Mouse (Mus musculus): ENCODE measurements around the gene Ttll12. TPM values are rescaled to one million over a fixed set of nuclear protein-coding genes. Genes with fewer than 3 reads are reported as not detected.

The Ttll12 gene
- polyA plus RNA-seq, 1 experiment from 2014 or later, result 40.3 TPM

- H3K4me1 ChIP-seq (ENCODE audit: control insufficient read depth, insufficient read depth, low read length), result peaks cover 11% of the 10 kb centered on the region
- 2% methylated on average over 27 of the region's 27 CpGs for WGBS
- peak overlapping the region; percentile 99 for H3K4me2 ChIP-seq (replicated peaks; ENCODE audit: low read depth, low read length)
- peak overlapping the region; percentile 51 for H3K4me3 ChIP-seq (ENCODE audit: low read depth, low read length)
- peak overlapping the region; percentile 50 for H3K9ac ChIP-seq (replicated peaks; ENCODE audit: low read depth, low read length)
- H3K36me3 ChIP-seq (ENCODE audit: control insufficient read depth, insufficient read depth, low read length), result no peaks in the 10 kb centered on the region
- H3K27me3 ChIP-seq (ENCODE audit: control insufficient read depth, insufficient read depth, low read length), result no peaks in the 10 kb centered on the region
- no peaks in the 10 kb centered on the region for H3K9me3 ChIP-seq (ENCODE audit: control insufficient read depth, low read depth, low read length)
- H3K27ac ChIP-seq (ENCODE audit: low read length), result peak overlapping the region; percentile 33; the same call in 1 of the 2 replicates
- ATAC-seq (ENCODE audit: insufficient number of reproducible peaks, insufficient read depth, low FRiP score, low read depth), result peak; percentile 43; the same call in 1 of the 2 replicates
These were observed 30.9 kb downstream of the Ttll12 start for GRCm38 (mm10) chr15:83563857-83564651.

GRCm38 (mm10) chr15:83563327-83563856 lies 31.6 kb downstream of the Ttll12 start, which contains the start of the genes Tspo and Mcat:
Tspo (plus strand) TSS chr15:83563592.
Mcat (minus strand) TSS chr15:83563787.
- peaks cover 11% of the 10 kb centered on the region for H3K4me1 ChIP-seq (ENCODE audit: control insufficient read depth, insufficient read depth, low read length)
- WGBS, result under 1% methylated on average over 28 of the region's 28 CpGs
- H3K27me3 ChIP-seq (ENCODE audit: control insufficient read depth, insufficient read depth, low read length), result no peaks in the 10 kb centered on the region

GRCm38 (mm10) chr15:83562626-83563270 lies 32.2 kb downstream of the Ttll12 start:
- H3K4me1 ChIP-seq (ENCODE audit: control insufficient read depth, insufficient read depth, low read length), result peaks cover 11% of the 10 kb centered on the region
- ATAC-seq (ENCODE audit: insufficient number of reproducible peaks, insufficient read depth, low FRiP score, low read depth), result peak; percentile 62; the same call in 1 of the 2 replicates
- H3K9me3 ChIP-seq (ENCODE audit: control insufficient read depth, low read depth, low read length), result no peaks in the 10 kb centered on the region
- H3K27ac ChIP-seq (ENCODE audit: low read length), result no peak overlapping the region
- H3K4me2 ChIP-seq (replicated peaks; ENCODE audit: low read depth, low read length), result peak overlapping the region; percentile 99
- peak overlapping the region; percentile 51; the same call in 1 of the 2 replicates for H3K4me3 ChIP-seq (ENCODE audit: low read depth, low read length)
- 37% methylated on average over 15 of the region's 15 CpGs for WGBS
- no peak overlapping the region for H3K9ac ChIP-seq (replicated peaks; ENCODE audit: low read depth, low read length)
- no peaks in the 10 kb centered on the region for H3K36me3 ChIP-seq (ENCODE audit: control insufficient read depth, insufficient read depth, low read length)
- H3K27me3 ChIP-seq (ENCODE audit: control insufficient read depth, insufficient read depth, low read length), result no peaks in the 10 kb centered on the region

More at GRCm38 (mm10) chr15:83563327-83563856, 31.6 kb downstream of the Ttll12 start, which contains the start of the genes Tspo and Mcat:
- Histone ChIP-seq H3K9me3 (ENCODE audit: control insufficient read depth, low read depth, low read length) (no peaks in the 10 kb centered on the region), H3K9ac (replicated peaks; ENCODE audit: low read depth, low read length) (peak within 1 kb of the TSS; percentile 50), H3K27ac (ENCODE audit: low read length) (peak within 1 kb of the TSS; percentile 33; the same call in 1 of the 2 replicates), H3K4me3 (ENCODE audit: low read depth, low read length) (peak within 1 kb of the TSS; percentile 51), H3K4me2 (replicated peaks; ENCODE audit: low read depth, low read length) (peak within 1 kb of the TSS; percentile 99), H3K36me3 (ENCODE audit: control insufficient read depth, insufficient read depth, low read length) (no peaks in the 10 kb centered on the region)
- peak; percentile 73 for ATAC-seq (ENCODE audit: insufficient number of reproducible peaks, insufficient read depth, low FRiP score, low read depth)

- H3K4me1 ChIP-seq (ENCODE audit: control insufficient read depth, insufficient read depth, low read length), result peaks cover 11% of the 10 kb centered on the region
These were observed 33.9 kb downstream of the Ttll12 start for GRCm38 (mm10) chr15:83560941-83561477.

GRCm38 (mm10) chr15:83555161-83555974 lies 39.6 kb downstream of the Ttll12 start:
- H3K27me3 ChIP-seq (ENCODE audit: control insufficient read depth, insufficient read depth, low read length), result no peaks in the 10 kb centered on the region
- peaks cover 4% of the 10 kb centered on the region for H3K36me3 ChIP-seq (ENCODE audit: control insufficient read depth, insufficient read depth, low read length)
- peak overlapping the region; percentile 82 for H3K4me3 ChIP-seq (ENCODE audit: low read depth, low read length)
- peak overlapping the region; percentile 91 for H3K27ac ChIP-seq (ENCODE audit: low read length)
- no peaks in the 10 kb centered on the region for H3K4me1 ChIP-seq (ENCODE audit: control insufficient read depth, insufficient read depth, low read length)
- ATAC-seq (ENCODE audit: insufficient number of reproducible peaks, insufficient read depth, low FRiP score, low read depth), result peak; percentile 81
- 0 out of 2 replicates have a peak, but pooled peaks cover 3% of the 10 kb centered on the region for H3K9me3 ChIP-seq (ENCODE audit: control insufficient read depth, low read depth, low read length)
- H3K9ac ChIP-seq (replicated peaks; ENCODE audit: low read depth, low read length), result peak overlapping the region; percentile 86
- under 1% methylated on average over 71 of the region's 74 CpGs for WGBS
- H3K4me2 ChIP-seq (replicated peaks; ENCODE audit: low read depth, low read length), result peak overlapping the region; percentile 48

More at GRCm38 (mm10) chr15:83560941-83561477, 33.9 kb downstream of the Ttll12 start:
- no peak overlapping the region for H3K27ac ChIP-seq (ENCODE audit: low read length)
- no peaks in the 10 kb centered on the region for H3K27me3 ChIP-seq (ENCODE audit: control insufficient read depth, insufficient read depth, low read length)
- no peak for ATAC-seq (ENCODE audit: insufficient number of reproducible peaks, insufficient read depth, low FRiP score, low read depth)
- 69% methylated on average over 5 of the region's 5 CpGs for WGBS
- H3K36me3 ChIP-seq (ENCODE audit: control insufficient read depth, insufficient read depth, low read length), result no peaks in the 10 kb centered on the region
- H3K4me2 ChIP-seq (replicated peaks; ENCODE audit: low read depth, low read length), result no peak overlapping the region
- H3K4me3 ChIP-seq (ENCODE audit: low read depth, low read length), result no peak overlapping the region
- no peak overlapping the region for H3K9ac ChIP-seq (replicated peaks; ENCODE audit: low read depth, low read length)
- H3K9me3 ChIP-seq (ENCODE audit: control insufficient read depth, low read depth, low read length), result no peaks in the 10 kb centered on the region

- H3K4me1 ChIP-seq (ENCODE audit: control insufficient read depth, insufficient read depth, low read length), result no peaks in the 10 kb centered on the region
- 0 out of 2 replicates have a peak, but pooled peaks cover 3% of the 10 kb centered on the region for H3K9me3 ChIP-seq (ENCODE audit: control insufficient read depth, low read depth, low read length)
- no peak for ATAC-seq (ENCODE audit: insufficient number of reproducible peaks, insufficient read depth, low FRiP score, low read depth)
- H3K36me3 ChIP-seq (ENCODE audit: control insufficient read depth, insufficient read depth, low read length), result peaks cover 15% of the 10 kb centered on the region
- no peak overlapping the region for H3K4me2 ChIP-seq (replicated peaks; ENCODE audit: low read depth, low read length)
- H3K27me3 ChIP-seq (ENCODE audit: control insufficient read depth, insufficient read depth, low read length), result no peaks in the 10 kb centered on the region
- no peak overlapping the region for H3K4me3 ChIP-seq (ENCODE audit: low read depth, low read length)
- no peak overlapping the region for H3K9ac ChIP-seq (replicated peaks; ENCODE audit: low read depth, low read length)
- no peak overlapping the region for H3K27ac ChIP-seq (ENCODE audit: low read length)
These were observed 41.1 kb downstream of the Ttll12 start for GRCm38 (mm10) chr15:83553831-83554230.

- no peak for ATAC-seq (ENCODE audit: insufficient number of reproducible peaks, insufficient read depth, low FRiP score, low read depth)
- H3K9me3 ChIP-seq (ENCODE audit: control insufficient read depth, low read depth, low read length), result 0 out of 2 replicates have a peak, but pooled peaks cover 3% of the 10 kb centered on the region
- no peaks in the 10 kb centered on the region for H3K4me1 ChIP-seq (ENCODE audit: control insufficient read depth, insufficient read depth, low read length)
- no peak overlapping the region for H3K4me2 ChIP-seq (replicated peaks; ENCODE audit: low read depth, low read length)
- H3K27ac ChIP-seq (ENCODE audit: low read length), result no peak overlapping the region
- no peak overlapping the region for H3K9ac ChIP-seq (replicated peaks; ENCODE audit: low read depth, low read length)
- H3K27me3 ChIP-seq (ENCODE audit: control insufficient read depth, insufficient read depth, low read length), result no peaks in the 10 kb centered on the region
- H3K4me3 ChIP-seq (ENCODE audit: low read depth, low read length), result no peak overlapping the region
- 73% methylated on average over 2 of the region's 2 CpGs for WGBS
- H3K36me3 ChIP-seq (ENCODE audit: control insufficient read depth, insufficient read depth, low read length), result peaks cover 47% of the 10 kb centered on the region
These were observed 44.8 kb downstream of the Ttll12 start for GRCm38 (mm10) chr15:83550137-83550536.

All from stomach, embryonic 14.5 days (tissue).